Mouse (Mus musculus) liver, embryonic 11.5 days (tissue): ENCODE measurements around the gene Mst1r. TPM values are rescaled to one million over a fixed set of nuclear protein-coding genes. Genes with fewer than 3 reads are reported as not detected.

ENCODE experiments used
- ATAC-seq: fragments of 200-750 bp; cut with Nextera tagmentation; replicated peaks from 2 replicates; pipeline ENCODE4 v1.8.0; 2017; ENCODE audit warnings: moderate number of reproducible peaks, mild to moderate bottlenecking, moderate TSS enrichment, moderate library complexity; ENCODE audit not compliant: low FRiP score
- DNase-seq: peaks from one replicate; pipeline ENCODE4 v3.0.0-alpha.2; 2017; ENCODE audit warnings: low spot score
- H3K27ac ChIP-seq: fragments of 300-500 bp; sonication (generic); 2 replicates; pipeline ENCODE4 v1.5.1; 2014; ENCODE audit warnings: mild to moderate bottlenecking, low read depth, low read length, control low read depth
- H3K27me3 ChIP-seq: fragments of 300-500 bp; sonication (generic); replicated peaks from 2 replicates; pipeline ENCODE4 v1.6.1; 2014; ENCODE audit warnings: low read length, mixed read lengths; ENCODE audit not compliant: control insufficient read depth, insufficient read depth
- H3K36me3 ChIP-seq: fragments of 300-500 bp; sonication (generic); 2 replicates; pipeline ENCODE4 v1.6.1; 2014; ENCODE audit warnings: mild to moderate bottlenecking, low read length, moderate library complexity, mixed read lengths; ENCODE audit not compliant: control insufficient read depth, insufficient read depth
- H3K4me1 ChIP-seq: fragments of 300-500 bp; sonication (generic); replicated peaks from 2 replicates; pipeline ENCODE4 v1.6.1; 2014; ENCODE audit warnings: low read length, mixed read lengths; ENCODE audit not compliant: control insufficient read depth, insufficient read depth
- H3K4me2 ChIP-seq: fragments of 300-500 bp; sonication (generic); 2 replicates; pipeline ENCODE4 v1.6.1; 2014; ENCODE audit warnings: mild to moderate bottlenecking, control low read depth, moderate library complexity
- H3K4me3 ChIP-seq: fragments of 300-500 bp; sonication (generic); 2 replicates; pipeline ENCODE4 v1.5.1; 2014; ENCODE audit warnings: low read depth, low read length, control low read depth
- H3K9ac ChIP-seq: fragments of 300-500 bp; sonication (generic); 2 replicates; pipeline ENCODE4 v1.6.1; 2014; ENCODE audit warnings: low read depth, low read length, control low read depth
- H3K9me3 ChIP-seq: fragments of 300-500 bp; sonication (generic); 2 replicates; pipeline ENCODE4 v1.6.1; 2016; ENCODE audit warnings: low read length, inconsistent platforms, mixed read lengths; ENCODE audit not compliant: control insufficient read depth
- WGBS: fragments of 180-500 bp; shearing (Covaris S2); extraction: QIAGEN DNeasy Blood & Tissue Kit; methylation state at CpG from one replicate; pipeline ENCODE4 v1.1.7; 2014; 5-methylcytosine and 5-hydroxymethylcytosine counted together
- polyA plus RNA-seq: library from polyadenylated mRNA; unstranded; fragments of >200 nt; fragmentation: Nextera tagmentation; extraction: Ambion mirVana; gene quantifications from 2 replicates; pipeline ENCODE4 v1.2.1, GENCODE M21; 2014

Mst1r gene
- polyA plus RNA-seq, 1 experiment from 2014 or later = 1.3 TPM

GRCm38 (mm10) chr9:107906967-107907800 is 511 bp downstream of the Mst1r start:
- Histone ChIP-seq H3K9ac (peak overlapping the region; percentile 42), H3K27ac (no peak overlapping the region), H3K36me3 (no peaks in the 10 kb centered on the region), H3K4me2 (peak overlapping the region; percentile 71), H3K9me3 (no peaks in the 10 kb centered on the region), H3K4me3 (peak overlapping the region; percentile 36), H3K27me3 (0 out of 2 replicates have a peak, but pooled peaks cover 2% of the 10 kb centered on the region), H3K4me1 (peaks cover 24% of the 10 kb centered on the region)
- 53% methylated on average over 31 of the region's 31 CpGs for WGBS
- ATAC-seq = no peak; the same call in 1 of the 2 replicates
- DNase-seq = peak; percentile 51

- H3K27me3 ChIP-seq = 0 out of 2 replicates have a peak, but pooled peaks cover 2% of the 10 kb centered on the region
- peak overlapping the region; percentile 15 for H3K4me2 ChIP-seq
- H3K27ac ChIP-seq = no peak overlapping the region
- H3K4me1 ChIP-seq = peaks cover 24% of the 10 kb centered on the region
- 78% methylated on average over 14 of the region's 14 CpGs for WGBS
- ATAC-seq (no peak), DNase-seq (no peak)
- no peak overlapping the region for H3K4me3 ChIP-seq
- no peak overlapping the region for H3K9ac ChIP-seq
- H3K9me3 ChIP-seq = no peaks in the 10 kb centered on the region
- H3K36me3 ChIP-seq = no peaks in the 10 kb centered on the region
Observed at GRCm38 (mm10) chr9:107907801-107908120, 1.1 kb downstream of the Mst1r start.

GRCm38 (mm10) chr9:107908410-107909158 is 1.9 kb downstream of the Mst1r start:
- H3K4me2 ChIP-seq = peak overlapping the region; percentile 41
- H3K27me3 ChIP-seq = 0 out of 2 replicates have a peak, but pooled peaks cover 2% of the 10 kb centered on the region
- ATAC-seq = no peak
- WGBS = 32% methylated on average over 18 of the region's 18 CpGs
- H3K9ac ChIP-seq = no peak overlapping the region
- H3K27ac ChIP-seq = no peak overlapping the region
- peak overlapping the region; percentile 3; the same call in 1 of the 2 replicates for H3K4me3 ChIP-seq
- H3K36me3 ChIP-seq = no peaks in the 10 kb centered on the region
- peaks cover 24% of the 10 kb centered on the region for H3K4me1 ChIP-seq
- DNase-seq = no peak
- H3K9me3 ChIP-seq = no peaks in the 10 kb centered on the region

GRCm38 (mm10) chr9:107910025-107910769 is 3.5 kb downstream of the Mst1r start:
- no peak for DNase-seq
- Histone ChIP-seq H3K36me3 (no peaks in the 10 kb centered on the region), H3K9ac (no peak overlapping the region), H3K27ac (no peak overlapping the region), H3K4me1 (peaks cover 24% of the 10 kb centered on the region), H3K27me3 (peaks cover 2% of the 10 kb centered on the region; the same call in 1 of the 2 replicates), H3K4me3 (no peak overlapping the region), H3K9me3 (no peaks in the 10 kb centered on the region), H3K4me2 (no peak overlapping the region)
- 76% methylated on average over 15 of the region's 15 CpGs for WGBS
- no peak for ATAC-seq

- Histone ChIP-seq H3K27me3 (no peaks in the 10 kb centered on the region; the same call in 1 of the 2 replicates), H3K4me1 (no peaks in the 10 kb centered on the region), H3K9ac (no peak overlapping the region), H3K4me2 (no peak overlapping the region), H3K9me3 (no peaks in the 10 kb centered on the region), H3K4me3 (no peak overlapping the region), H3K36me3 (no peaks in the 10 kb centered on the region), H3K27ac (no peak overlapping the region)
- no peak for ATAC-seq
- DNase-seq = no peak
- WGBS = 69% methylated on average over 16 of the region's 16 CpGs
Observed at GRCm38 (mm10) chr9:107914764-107915420, 8.2 kb downstream of the Mst1r start.

- no peak overlapping the region for H3K27ac ChIP-seq
- H3K9me3 ChIP-seq = no peaks in the 10 kb centered on the region
- H3K36me3 ChIP-seq = no peaks in the 10 kb centered on the region
- DNase-seq (no peak), ATAC-seq (no peak)
- H3K27me3 ChIP-seq = no peaks in the 10 kb centered on the region; the same call in 1 of the 2 replicates
- no peaks in the 10 kb centered on the region for H3K4me1 ChIP-seq
- H3K4me2 ChIP-seq = no peak overlapping the region
- WGBS = 42% methylated on average over 13 of the region's 13 CpGs
- no peak overlapping the region for H3K4me3 ChIP-seq
- H3K9ac ChIP-seq = no peak overlapping the region
Observed at GRCm38 (mm10) chr9:107917895-107918608, 11.4 kb downstream of the Mst1r start.

- no peaks in the 10 kb centered on the region for H3K9me3 ChIP-seq
- H3K36me3 ChIP-seq = no peaks in the 10 kb centered on the region
- H3K27me3 ChIP-seq = peaks cover 2% of the 10 kb centered on the region
- no peak overlapping the region for H3K4me2 ChIP-seq
- WGBS = 70% methylated on average over 6 of the region's 6 CpGs
- ATAC-seq (no peak), DNase-seq (no peak)
- H3K4me3 ChIP-seq = no peak overlapping the region
- H3K27ac ChIP-seq = no peak overlapping the region
- no peak overlapping the region for H3K9ac ChIP-seq
- 0 out of 2 replicates have a peak, but pooled peaks cover 1% of the 10 kb centered on the region for H3K4me1 ChIP-seq
Observed at GRCm38 (mm10) chr9:107918884-107919283, 12.2 kb downstream of the Mst1r start.
